Mouse (Mus musculus): ENCODE results near the gene Nln. TPM values are rescaled to one million over a fixed set of nuclear protein-coding genes. Genes with fewer than 3 reads are reported as not detected.

Nln gene
- total RNA-seq (2021) = 1 to 10 TPM; 5.6 to 6.7 TPM
- long read RNA-seq, experiment 1, full-length matches to known transcripts = 2 of 3 reads
- long read RNA-seq, experiment 1, partial matches to known transcripts = 1 of 3 reads
- long read RNA-seq, experiment 1, other reads (novel, unspliced or antisense) = 0 of 3 reads
- long read RNA-seq, experiment 2, full-length matches to known transcripts = 8 of 10 reads
- long read RNA-seq, experiment 2, partial matches to known transcripts = 1 of 10 reads
- long read RNA-seq, experiment 2, other reads (novel, unspliced or antisense) = 1 of 10 reads

DNA sequence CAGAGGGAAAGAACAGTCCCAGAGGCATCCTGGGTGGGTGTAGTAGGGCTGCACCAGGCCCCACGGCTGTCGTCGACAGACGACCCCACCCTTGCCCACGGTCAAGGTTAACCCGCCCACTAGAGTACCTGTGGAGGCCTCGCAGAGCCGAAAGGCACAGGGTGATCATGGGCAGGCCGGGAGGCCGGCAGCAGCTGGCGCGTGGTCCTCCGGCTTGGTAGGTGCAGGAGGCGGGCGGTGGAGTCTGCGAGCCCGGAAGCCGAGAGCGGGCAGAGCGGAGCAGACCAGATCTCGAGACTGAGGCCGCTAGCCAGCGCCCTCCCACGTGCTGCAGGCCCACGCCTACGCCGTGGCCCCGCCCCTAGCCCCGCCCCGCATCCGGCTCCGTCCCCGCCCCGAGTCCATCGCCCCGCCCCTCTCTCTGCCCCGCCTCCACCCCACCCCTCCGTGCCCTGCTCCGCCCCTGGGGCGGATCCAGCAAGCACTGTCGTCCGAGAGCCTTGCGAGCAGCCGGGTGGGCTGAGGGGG is at the start of gene Nln, which contains the start of gene Sgtb:
TSS of gene Nln (minus strand) at position 327 of the 528 bp plus-strand sequence.
TSS of gene Sgtb (plus strand) at position 454 of the 528 bp plus-strand sequence.
- DNase-seq = peak; percentile 85

- DNase-seq = no peak
These were observed 46.3 kb upstream of the Nln start for GRCm38 (mm10) chr13:104155686-104156085.

- no peak for DNase-seq
These were observed 45.7 kb upstream of the Nln start for GRCm38 (mm10) chr13:104155106-104155505.

DNA sequence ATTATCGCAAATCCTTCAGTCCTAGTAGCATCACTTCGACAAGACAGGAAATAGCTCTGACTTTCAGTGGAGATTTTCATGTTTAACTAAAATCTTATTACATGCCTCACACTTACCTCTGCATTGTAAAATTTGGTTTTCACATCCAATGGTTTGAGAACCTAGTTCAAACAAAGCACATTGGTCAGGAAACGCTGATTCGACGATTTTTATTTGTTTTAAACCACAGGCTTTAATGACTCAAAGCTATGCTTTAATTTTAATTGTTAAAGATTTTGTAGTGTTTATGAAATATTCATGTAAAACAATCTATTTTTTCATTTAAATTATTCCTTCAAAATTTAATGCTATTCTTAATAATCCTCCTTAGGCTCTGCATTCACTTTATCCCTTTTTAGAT is 44.8 kb upstream of the Nln start:
- no peak for DNase-seq

DNA sequence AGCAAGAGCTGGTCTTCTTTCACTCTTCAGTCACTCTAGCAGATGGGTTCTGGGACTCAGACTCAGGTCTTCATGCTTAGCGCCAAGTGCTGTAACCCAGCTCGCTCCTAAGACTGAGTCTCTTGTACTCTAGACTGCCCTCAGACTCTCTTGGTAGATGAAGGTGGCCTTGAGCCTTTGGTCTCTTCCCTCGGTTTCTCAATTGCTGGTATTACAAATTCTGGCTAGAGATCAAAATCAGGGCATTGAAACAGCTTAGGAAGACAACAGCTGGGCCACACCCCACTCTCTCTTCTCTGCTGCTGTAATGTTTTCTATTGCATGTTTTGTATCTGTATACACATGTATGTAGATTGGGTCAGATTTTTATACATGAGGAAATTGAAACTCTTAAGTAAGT is 36.2 kb upstream of the Nln start:
- no peak for DNase-seq

DNA sequence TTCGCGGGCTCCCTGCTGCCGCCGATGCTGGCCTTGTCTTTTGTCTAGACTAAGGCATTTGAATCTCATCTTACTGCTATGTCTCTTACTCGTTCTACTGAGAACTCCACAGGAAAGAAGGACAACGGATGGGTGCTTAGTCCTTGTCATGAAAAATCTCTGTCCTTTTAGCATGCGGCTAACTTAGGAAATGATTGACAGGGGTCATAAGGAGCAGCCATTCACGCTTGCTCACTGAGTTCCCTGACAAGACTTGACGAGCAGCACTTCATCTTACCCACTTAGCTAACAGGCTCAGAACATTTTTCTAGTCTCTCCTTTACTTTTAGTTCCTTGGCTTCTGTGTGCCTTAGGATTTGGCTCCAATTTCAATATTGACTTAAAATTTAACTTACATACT is 35.5 kb upstream of the Nln start:
- no peak for DNase-seq

DNA sequence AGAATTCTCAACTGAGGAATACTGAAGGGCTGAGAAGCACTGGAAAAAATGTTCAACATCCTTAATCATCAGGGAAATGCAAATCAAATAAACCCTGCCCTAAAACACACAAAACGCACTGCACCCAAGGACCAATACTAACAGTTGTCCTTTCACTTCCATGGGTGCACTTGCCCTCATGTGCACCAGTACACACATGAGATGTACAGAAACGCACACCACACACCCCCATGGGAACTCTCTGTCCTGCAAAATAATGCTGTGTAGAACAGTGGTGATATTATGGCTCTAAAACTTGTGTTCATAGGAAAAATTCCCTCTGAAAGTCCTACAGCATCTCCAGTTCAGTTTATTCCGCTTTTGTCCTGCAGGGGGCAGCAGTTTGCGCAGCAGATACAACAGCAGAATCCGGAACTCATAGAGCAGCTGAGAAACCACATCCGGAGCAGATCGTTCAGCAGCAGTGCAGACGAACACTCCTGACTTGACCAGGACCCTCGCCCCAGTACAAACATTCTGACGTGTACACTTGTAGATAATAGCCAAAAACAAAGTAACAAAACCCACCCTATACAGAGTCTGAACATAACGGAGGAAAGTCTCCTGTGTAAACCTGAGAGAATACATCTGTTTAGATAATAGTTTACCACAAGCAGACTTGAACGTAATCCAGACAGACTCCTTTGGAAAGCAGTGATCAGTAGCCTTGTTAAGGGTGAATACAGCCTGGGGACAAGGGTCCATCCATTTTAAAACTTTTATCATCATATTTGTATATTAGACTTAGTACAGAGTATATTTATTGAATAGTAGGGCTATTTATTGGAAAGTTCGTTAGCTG is 30.2 kb upstream of the Nln start:
- DNase-seq = peak; percentile 57

GRCm38 (mm10) chr13:104134510-104135085 is 25.2 kb upstream of the Nln start:
- DNase-seq = no peak

GRCm38 (mm10) chr13:104132561-104132960 is 23.1 kb upstream of the Nln start:
- DNase-seq = no peak

DNA sequence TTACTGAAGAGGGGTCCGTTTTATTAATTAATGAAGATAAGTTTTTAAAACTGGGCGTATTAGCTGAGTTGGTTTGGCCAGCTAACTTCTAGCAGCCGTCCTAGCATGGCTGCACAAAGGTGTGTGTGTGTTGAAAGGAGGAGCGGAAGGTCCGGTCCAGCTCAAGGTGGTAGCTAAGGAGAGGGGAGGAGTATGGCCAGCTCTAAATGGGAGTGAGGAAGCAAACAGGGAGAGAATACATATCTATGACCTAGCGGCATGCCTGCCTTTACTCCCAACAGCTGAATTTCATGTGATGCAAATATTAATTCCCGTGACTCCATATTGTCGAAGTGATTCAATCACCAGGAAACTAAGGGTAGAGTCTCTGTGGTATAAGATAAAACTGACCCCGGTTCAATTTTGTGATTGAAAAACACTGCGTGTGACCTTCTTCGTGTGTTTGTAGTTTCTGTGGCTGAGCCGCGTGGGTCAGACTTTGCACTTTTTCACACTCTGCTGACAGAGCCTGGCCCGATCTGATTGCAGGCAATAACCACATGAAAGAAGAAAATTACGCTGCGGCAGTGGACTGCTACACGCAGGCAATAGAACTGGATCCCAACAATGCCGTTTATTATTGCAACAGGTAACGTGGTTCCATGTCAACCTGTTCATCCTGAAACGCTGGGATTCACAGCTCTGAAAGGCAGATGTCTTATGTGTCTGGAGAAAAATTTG is 14.4 kb upstream of the Nln start:
- no peak for DNase-seq

- DNase-seq = no peak
These were observed 12.8 kb upstream of the Nln start for GRCm38 (mm10) chr13:104122078-104122840.

GRCm38 (mm10) chr13:104114827-104115226 is 5.4 kb upstream of the Nln start:
- DNase-seq = no peak

- no peak for DNase-seq
These were observed 4.4 kb upstream of the Nln start for GRCm38 (mm10) chr13:104113782-104114181.

- DNase-seq = no peak
These were observed 3.0 kb upstream of the Nln start for GRCm38 (mm10) chr13:104112266-104112900.

DNA sequence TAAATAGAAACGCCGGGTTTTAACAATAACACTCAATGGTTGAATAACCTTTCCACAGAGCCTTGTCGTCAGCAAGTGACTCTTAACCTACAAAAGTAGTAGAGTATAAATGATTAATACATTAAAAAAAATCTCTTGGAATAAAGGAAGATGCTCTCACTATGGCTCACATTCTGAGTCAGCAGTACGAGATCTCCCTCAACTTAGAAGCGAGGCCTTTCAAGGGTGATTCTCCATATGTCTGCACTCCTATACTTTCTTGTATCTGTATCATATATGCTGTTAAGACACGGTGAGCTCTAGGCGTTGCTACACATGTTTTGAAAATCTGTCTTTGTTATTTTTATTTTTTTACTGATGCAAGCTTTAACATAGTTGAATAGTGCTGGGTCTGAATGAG is 1.1 kb upstream of the Nln start:
- no peak for DNase-seq

- peak; percentile 51 for DNase-seq
These were observed 555 bp upstream of the Nln start for GRCm38 (mm10) chr13:104109816-104110521.

DNA sequence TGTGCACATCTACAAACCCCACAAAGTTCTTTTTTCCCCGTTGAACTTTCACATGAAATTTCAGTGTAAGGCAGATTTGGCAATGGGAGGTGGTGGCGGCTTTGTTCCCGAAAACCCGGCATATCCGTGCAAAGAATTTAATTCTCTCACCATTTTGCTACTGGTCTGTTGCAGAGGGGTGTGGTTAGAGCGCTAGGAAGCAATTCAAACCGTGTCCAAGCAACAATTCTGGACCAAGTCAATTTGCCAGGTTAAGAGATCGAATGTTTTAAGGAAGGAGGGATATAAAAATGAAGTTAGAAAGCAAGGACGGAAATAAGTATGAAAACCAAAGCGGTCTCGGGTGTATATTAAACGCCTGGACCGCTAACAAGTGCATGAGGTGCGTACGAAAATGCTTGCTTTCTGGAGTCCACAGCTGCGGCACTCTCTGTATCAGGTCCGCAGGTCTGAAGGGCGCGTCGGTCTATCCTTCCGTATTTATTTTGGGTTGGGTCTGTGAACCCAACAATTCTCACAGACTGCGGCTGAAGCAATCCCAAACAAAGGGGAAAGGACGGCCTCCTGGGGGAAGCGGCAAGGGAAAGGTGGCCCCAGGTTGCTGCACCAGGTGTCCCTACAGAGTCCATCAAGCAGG is 645 bp downstream of the Nln start:
- DNase-seq = no peak

- DNase-seq = no peak
These were observed 7.7 kb downstream of the Nln start for GRCm38 (mm10) chr13:104101606-104102235.

DNA sequence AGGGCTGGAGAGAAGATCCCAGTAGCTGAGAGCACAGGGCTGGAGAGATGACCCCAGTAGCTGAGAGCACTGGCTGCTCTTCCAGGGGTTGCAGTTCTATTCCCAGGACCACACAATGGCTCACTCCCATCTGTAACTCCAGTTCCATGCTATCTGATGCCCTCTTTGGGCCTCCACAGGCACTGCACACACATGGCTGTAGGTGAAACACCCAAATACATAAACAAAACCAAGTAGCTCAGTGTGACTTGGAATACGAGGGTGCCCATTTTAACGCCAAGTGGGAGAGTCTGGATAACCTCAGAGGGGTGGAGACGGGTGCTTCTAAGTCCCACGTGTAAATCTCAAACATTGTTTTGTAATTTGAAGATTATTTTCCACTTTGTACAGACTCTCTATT is 9.0 kb downstream of the Nln start:
- no peak for DNase-seq
